Mouse (Mus musculus) liver, postnatal 0 days (tissue): ENCODE results near the gene Irf3.

ENCODE experiments used
- CTCF ChIP-seq: sonication (generic); IDR thresholded peaks from 2 replicates; pipeline ENCODE4 v1.5.1; 2016; ENCODE audit warnings: antibody characterized with exemption, low read depth
- EP300 ChIP-seq: IDR thresholded peaks from 2 replicates; pipeline ENCODE4 v1.6.1; 2016; ENCODE audit warnings: antibody characterized with exemption, low read depth, mild to moderate bottlenecking

DNA sequence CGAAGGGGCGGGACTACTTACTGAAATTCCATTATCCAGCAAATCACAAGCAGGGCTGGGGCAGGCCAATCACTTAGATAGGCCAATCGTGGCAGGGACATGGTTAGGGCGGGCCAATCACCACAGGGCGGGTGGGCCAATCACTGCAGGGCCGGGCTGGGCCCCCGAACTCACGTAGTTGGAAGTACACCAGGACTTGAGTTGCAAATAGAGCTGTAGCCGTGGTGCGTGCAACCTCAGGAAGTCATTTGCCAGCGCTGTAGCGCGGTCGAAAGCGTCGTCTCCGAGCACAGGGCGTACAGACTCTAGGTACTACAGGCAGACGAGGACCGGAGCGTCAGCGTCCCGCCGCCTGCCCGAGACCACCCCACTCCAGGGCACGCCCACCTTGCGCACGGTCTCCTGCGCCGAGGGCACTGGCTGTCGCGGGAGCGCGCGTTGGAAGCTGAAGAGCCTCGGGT lies 27.2 kb upstream of the Irf3 start:
- TF ChIP-seq EP300: no peak
- no peak for TF ChIP-seq CTCF
